Mouse (Mus musculus) fibroblast of lung, adult 2 months (primary cell): ENCODE data around the gene Abcg5.

Source experiments
- DNase-seq: peaks from one replicate; pipeline ENCODE4 v3.0.0-alpha.2; 2011; ENCODE audit warnings: low read depth

Gene Abcg5

DNA sequence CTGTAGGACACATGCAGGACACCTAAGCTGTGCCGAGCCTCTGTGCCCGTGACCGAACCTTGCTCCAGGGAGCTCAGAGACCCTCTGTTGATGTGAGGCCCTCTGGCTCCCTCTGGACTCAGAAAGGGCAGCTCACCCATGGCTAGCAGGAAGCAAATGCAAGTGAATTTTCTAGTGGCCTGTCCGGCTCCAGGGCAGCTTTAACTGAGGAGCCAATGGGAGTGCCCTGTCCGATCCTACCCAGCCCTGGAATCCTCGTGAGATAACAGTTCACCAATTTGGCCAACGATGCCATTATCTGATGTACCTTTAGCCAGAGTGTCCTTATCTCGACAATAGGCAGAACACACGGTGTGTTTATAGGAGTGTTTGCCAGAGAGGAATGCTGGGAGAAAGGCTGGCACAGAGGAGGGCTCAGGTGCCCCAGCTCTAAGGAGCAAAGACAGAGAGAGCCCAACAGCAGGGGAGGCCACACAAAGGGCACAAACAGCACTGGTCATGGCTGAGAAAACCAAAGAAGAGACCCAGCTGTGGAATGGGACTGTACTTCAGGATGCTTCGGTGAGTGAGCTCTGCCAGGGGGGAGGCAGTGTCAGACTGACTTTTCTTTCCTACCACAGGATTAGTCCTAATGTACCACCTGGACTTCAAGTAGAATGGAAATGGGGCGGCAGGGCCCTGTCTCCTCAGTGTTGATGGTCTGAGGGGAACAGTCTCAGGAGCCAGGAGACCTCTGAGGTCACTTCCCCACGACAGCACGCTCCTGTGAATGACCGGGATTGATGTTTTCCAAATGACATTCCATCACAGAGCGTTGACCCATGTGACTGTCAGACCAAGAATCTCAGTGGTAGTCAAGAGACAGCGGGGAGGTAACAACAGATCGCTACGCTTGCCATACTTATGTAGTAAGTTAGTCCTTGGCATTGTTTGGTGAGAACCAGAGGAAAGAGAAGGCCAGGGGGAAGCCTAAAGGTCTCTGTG, at the start of gene Abcg5:
Abcg5 (minus strand) TSS at position 278 of the 984 bp plus-strand sequence.
- DNase-seq: no peak

DNA sequence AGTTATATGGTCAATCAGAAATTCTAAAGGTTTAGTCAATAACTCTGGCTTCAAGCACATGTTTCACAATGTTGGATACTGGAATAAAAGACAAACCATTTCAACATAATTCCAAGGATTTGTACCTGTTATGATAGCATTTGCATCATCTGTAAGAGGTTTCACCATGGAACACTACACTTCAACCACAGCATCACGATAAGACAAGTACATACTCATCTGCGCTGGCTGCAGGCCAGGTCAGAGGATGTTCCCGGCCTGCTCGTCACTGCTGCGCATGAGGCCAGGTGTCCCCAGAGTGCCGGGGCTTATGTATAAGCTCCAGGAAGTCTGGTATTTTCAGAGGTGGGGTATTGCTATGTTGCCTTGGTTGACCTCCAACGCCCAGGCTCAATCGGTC, 49.8 kb upstream of the Abcg5 start:
- DNase-seq: no peak

- no peak for DNase-seq
Observed at GRCm38 (mm10) chr17:84731361-84731760, 48.5 kb upstream of the Abcg5 start.

GRCm38 (mm10) chr17:84729140-84729539, 46.3 kb upstream of the Abcg5 start:
- DNase-seq: no peak

- no peak for DNase-seq
Observed at GRCm38 (mm10) chr17:84728201-84728911, 45.5 kb upstream of the Abcg5 start.

- no peak for DNase-seq
Observed at GRCm38 (mm10) chr17:84725163-84725562, 42.4 kb upstream of the Abcg5 start.

- DNase-seq: no peak
Observed at GRCm38 (mm10) chr17:84724028-84724427, 41.2 kb upstream of the Abcg5 start.

DNA sequence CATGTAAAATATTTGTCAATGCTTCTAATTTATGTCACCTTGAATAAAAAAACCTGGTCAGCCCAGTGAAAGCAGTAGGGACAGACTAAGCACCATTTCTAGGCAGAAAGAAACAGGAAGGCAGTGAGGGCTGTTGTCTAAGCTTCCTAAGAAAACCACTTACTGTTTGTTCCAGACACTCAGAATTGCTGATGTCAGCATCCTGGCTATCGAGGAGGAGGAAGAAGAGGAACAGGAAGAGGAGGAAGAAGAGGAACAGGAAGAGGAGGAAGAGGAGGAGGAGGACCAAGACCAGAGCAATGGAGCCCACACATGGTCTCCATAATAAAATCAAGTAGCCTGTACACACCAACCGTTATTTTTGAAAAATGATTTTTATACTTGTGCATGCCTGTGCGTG, 36.3 kb upstream of the Abcg5 start:
- DNase-seq: no peak

GRCm38 (mm10) chr17:84717416-84717815, 34.6 kb upstream of the Abcg5 start:
- no peak for DNase-seq

DNA sequence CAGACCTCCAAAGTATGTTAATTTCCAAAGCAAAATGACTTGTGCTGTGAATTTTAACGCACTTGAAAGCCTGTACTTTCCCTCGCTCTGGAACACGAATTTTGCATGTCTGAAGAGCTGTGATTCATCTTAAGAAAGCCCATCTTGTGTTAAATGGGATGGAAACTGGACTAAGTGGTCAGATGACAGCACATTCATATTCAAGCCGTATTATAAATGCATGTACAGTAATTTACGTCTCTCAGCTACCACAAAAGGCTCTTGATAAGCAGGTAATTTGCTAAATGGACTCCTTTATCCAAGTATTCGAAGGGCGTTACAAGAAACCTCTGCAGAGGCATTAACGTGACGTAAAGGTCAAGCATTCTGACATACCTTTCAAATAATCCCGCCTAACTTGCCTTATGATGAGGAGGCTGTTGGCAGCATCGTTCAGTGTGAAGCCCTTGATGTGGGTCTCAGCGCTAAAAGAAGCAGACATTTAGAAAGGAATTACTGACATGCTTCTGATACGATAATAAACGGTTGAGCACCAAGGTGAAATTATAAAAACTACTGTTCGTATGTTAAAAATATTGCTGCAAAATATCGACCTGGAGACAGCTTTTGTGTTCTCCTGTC, 33.6 kb upstream of the Abcg5 start:
- DNase-seq: no peak

DNA sequence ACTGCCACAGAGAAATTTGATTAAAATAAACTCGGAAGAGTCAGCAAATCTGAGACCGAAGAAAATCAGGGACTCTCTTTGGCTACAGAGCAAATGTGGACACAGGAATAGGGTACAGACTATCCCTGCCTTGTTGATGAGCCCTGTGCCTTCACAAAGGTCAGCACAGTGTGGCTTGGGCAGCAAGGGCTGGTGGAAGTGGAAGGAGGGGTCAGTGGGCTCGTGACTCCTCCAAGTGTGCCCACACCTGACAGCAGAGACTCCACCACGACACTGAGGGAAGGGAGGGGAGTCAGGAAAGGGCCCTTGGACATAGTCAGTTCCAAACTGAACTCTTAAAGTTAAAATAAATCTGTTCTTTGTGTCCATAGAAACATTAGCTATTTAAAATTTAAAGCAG, 32.1 kb upstream of the Abcg5 start:
- no peak for DNase-seq

DNA sequence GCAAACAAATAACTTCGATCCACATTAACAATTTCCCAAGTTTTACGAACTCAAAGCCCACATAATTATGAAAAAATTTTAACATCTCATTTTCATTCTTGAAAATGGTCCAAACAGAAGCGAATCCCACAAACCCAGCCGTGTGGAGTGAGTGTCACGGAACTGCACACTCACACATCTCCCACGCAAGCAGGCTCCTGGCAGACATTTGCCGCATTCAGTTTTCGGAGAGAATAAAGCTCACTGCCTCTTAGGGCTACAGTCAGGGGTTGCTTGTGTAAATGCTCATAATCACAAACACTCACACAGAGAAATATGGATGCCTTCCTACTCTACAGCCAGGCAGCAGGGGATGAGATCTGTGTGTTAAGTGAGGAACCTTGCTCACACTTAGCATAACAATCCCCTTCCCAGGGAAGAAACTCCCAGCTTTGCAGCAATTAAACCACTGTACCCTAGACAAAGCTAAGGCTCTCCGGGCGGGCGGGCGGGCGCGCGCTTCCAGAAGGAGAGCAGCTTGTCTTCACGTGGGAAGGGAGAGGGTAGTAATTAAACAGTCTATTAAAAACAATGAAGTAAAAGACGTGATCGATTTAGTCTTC, 30.9 kb upstream of the Abcg5 start:
- DNase-seq: no peak

DNA sequence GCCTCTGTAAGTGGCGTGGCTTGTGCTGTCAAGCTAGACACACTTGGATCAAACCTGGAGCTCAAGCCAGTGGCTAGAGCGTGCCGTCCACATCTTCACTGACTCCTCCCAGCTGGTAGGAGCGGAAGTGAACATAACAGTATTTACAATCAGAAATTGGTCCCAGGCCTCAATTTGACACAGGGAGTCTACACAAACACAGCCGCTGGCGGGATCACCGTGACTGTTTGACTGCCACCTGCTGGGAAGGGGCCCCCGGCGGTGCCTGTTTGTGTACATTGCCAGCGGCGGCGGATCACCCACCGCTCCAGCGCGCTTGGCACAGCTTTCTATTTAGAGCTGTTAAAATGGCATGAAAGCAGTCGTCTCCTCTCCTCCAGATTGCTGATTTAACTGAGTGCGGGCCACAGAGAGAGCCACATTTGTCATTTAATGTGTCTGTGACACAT, 26.6 kb upstream of the Abcg5 start:
- DNase-seq: no peak

- no peak for DNase-seq
Observed at GRCm38 (mm10) chr17:84708818-84709217, 26.0 kb upstream of the Abcg5 start.

- no peak for DNase-seq
Observed at GRCm38 (mm10) chr17:84707407-84707806, 24.6 kb upstream of the Abcg5 start.

DNA sequence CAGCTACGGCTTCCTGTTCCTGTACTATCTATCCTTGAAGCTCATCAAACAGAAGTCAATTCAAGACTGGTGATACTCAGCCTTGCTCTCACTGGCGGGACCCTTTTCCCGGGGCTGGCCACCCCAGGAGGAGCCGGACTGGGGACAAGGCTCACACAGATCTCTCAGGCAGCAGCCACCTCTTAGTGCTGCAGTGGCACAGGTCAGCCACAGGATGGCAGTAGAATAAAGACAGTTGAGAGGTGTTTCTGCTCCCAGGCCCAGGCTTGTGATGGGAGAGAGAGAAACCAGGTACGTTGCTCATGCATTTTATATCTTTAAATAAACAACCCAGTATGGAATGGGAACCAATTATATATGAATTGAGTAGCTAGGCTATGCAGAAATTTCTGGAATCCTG, 15.9 kb upstream of the Abcg5 start:
- no peak for DNase-seq

DNA sequence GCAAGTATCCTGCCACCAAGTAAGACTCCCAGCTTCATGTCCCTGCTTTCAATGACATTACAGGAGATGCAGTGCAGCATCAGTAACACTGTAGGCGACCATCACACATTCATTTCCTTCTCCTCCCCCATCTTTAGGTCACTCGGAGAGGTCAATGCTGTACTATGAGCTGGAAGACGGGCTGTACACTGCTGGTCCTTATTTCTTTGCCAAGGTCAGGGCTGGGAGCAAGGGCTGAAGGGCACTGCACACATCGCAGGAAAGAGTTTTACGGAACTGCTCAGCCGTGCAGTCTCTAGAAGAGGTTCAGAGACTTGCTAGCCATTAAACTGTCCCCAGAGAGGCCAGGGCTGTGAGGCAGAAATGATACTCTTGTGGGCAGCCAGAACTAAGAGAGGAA, 13.7 kb upstream of the Abcg5 start:
- no peak for DNase-seq

DNA sequence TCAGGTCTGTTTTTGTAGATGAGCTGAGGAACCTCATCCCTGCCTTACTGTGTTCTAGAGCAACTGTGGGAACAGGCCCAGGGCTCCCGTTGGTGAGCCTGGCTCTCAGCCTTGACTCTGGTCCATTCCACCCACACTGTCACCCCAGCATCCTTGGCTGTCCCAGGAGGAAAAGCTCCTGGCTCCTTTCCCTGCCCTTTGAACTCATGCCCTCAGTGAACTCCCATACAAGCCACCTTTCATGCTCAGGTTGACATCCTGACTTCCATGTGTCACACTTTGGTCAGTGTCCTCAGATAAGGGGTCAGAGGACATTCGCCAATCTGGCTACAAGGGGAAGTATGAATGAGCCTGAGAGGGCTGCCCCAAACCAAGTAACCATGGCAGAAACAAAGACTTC, 10.9 kb upstream of the Abcg5 start:
- no peak for DNase-seq

DNA sequence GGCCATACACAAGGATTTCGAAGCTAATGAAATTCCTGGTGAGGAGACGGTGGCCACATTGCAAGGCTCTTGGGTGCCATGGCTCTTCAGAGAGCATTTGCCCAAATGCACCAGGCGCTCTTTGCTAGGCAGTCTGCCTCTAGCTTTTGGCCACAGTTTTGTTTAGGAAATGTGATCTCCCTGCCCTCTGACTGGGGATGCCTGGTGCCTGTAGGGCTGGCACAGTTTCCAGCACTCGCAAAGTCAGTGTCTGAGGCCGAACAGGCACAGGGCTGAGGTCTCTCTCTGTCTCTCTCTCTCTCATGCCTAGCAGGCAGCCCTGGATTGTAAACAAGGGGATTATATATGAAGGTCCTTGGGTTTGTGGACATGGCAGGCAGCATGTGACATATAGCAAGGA, 7.3 kb upstream of the Abcg5 start:
- DNase-seq: no peak

GRCm38 (mm10) chr17:84689316-84689715, 6.5 kb upstream of the Abcg5 start:
- no peak for DNase-seq

DNA sequence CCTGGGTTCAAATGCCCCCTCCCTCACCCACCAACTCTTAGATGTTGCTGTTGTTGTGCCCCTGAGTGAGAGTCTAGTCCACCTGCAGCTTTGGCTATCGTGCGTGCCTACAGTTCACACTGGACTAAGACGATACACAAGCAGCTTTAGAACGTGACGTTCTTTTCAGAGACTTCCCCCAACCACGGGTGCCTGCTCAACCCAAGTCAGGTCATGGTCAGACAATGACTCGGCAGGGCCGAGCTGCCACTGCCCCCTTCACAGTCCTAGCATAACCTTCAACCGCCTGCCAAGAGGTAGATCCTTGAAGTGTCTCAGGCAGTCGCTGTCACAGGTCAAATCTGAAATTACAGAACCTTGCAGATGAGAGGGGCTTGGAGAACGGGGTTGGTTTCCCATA, 6.0 kb upstream of the Abcg5 start:
- DNase-seq: no peak

DNA sequence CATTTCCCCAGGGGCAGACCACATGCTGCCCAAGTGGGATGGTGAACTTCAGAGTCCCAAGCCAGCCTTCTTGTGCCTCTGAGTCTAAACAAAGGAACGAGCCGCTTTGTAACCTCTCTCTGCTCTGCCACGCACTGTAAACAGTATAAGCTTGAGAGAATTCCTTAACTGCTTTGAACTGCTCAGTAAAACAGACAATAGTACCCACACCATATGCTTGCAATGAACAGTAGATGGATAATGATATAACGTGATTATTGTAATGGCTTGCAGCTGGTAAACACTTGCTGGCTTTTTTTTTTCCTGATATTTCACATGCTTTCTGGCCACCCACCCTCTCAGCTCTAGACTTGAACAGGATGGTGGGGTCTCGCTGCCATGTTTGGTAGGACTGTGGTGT, 5.2 kb upstream of the Abcg5 start:
- DNase-seq: no peak
